Mouse (Mus musculus): Measurements from ENCODE around the gene Havcr2.

DNA sequence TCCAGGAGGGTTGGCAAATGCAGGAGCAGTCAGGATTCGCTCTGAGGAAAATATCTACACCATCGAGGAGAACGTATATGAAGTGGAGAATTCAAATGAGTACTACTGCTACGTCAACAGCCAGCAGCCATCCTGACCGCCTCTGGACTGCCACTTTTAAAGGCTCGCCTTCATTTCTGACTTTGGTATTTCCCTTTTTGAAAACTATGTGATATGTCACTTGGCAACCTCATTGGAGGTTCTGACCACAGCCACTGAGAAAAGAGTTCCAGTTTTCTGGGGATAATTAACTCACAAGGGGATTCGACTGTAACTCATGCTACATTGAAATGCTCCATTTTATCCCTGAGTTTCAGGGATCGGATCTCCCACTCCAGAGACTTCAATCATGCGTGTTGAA lies 24.6 kb downstream of the Havcr2 start:
- TF ChIP-seq USF1 (IDR thresholded peaks at IDR 0.05; ENCODE audit: low read depth) (no peak), MAX (IDR thresholded peaks at IDR 0.05) (no peak), FOSL1 (IDR thresholded peaks at IDR 0.05; ENCODE audit: insufficient read depth, low read length, poor library complexity, severe bottlenecking) (no peak), CTCF (IDR thresholded peaks at IDR 0.05; ENCODE audit: control insufficient read depth, insufficient read depth, insufficient read length) (no peak), MYOG (IDR thresholded peaks at IDR 0.05; ENCODE audit: control insufficient read depth, extremely low read depth, insufficient read length) (no peak), CEBPB (IDR thresholded peaks at IDR 0.05; ENCODE audit: low read depth) (no peak), MYOD1 (IDR thresholded peaks at IDR 0.05; ENCODE audit: control insufficient read depth, insufficient read length, low read depth) (no peak)

Data from C2C12 (cell line).